Mouse (Mus musculus) kidney, adult 11 months (tissue): ENCODE measurements around the gene 2700049A03Rik.

Experiments
- DNase-seq: peaks from one replicate; pipeline ENCODE4 v3.0.0; 2022

2700049A03Rik gene

DNA sequence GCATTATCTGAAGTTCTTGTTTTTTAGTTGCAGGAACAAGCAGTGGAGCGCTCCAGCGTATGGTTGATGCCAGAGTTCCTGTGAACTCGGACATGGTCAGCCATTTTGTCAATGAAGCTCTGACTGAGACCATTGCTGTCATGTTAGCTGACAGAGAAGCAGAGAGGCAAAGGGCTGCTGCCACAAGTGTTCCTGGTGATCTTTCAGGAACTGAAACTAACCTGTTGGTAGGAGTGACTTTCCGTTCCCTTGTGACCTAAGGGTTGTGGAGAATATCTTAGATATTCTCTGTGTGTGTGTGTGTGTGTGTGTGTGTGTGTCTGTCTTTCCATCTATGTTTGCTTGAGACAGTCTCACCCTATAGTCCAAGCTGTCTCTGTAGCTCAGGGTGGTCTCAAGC is 47.7 kb downstream of the 2700049A03Rik start:
- no peak for DNase-seq

DNA sequence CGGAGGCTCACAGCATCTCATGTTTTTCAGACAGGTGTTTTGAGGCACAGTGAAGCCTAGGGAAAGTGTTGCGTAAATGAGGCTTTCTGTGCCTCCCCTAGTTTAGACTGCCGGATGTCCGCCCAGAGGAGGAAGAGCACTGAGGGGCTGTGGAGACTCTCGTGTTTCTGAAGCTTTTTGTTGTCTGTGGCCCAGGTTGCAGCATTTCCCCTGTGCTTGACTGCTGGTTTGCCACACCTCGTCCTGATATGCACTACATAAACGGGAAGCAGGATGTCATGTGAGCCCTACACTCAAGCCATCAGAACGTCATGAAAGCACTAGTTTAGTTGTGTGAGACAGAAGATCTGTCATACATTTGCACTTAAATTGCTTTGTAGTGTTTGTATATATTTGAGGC is 56.1 kb downstream of the 2700049A03Rik start:
- DNase-seq: no peak

DNA sequence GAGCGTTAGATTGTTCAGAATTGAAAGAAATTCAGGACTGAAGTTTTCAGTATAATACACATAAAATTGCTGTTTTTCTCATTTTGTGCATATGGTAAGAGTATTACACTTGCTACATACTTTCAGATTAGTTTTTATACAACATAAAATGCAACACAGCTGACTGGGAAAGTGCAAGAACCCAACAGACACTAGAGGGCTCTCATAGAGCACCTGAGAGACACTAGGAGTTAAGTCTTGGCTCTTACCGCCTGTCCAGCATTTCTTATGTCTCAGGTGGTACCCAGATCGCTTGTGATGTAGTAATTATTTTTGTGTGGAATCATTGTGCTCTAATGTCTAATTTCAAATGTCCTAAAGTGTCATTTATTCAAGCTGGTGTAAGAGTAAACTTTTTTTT is 61.0 kb downstream of the 2700049A03Rik start:
- no peak for DNase-seq

DNA sequence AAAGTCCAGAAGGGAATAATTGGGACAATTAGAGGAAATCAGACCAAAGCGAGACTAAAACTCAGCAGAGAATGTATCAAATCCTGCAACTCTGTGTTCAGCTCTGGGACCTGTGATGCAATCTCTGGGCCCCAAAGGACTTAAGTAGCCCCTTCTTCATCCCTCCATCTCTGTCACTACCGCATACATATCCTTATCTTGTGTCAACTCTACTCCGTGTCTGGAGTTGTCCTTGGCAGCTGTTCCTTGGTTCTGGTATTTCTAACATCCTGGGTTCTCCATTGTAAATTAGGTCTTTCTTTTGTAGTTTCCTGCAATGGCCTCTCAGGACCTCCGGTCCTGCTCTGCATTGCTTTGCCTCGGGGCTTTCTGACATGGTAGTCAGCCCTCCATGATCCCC is 65.1 kb downstream of the 2700049A03Rik start:
- no peak for DNase-seq

DNA sequence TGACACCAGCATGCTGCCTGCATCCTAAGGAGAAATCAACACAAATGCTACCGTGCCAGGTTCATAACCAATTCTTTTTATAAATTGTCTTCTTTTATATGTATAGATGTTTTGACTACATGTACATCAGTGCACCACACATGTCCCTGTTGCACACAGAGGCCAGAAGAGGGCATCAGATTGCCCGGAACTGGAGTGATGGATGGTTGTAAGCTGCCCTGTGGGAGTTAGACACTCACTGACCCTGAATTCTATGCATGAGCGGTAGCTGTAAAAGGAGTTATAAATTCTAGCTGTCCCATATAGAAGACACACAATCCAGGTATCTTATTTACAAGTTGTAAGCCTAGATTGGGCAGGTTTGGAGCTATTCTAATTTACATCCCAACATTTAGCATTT is 67.7 kb downstream of the 2700049A03Rik start:
- DNase-seq: no peak

DNA sequence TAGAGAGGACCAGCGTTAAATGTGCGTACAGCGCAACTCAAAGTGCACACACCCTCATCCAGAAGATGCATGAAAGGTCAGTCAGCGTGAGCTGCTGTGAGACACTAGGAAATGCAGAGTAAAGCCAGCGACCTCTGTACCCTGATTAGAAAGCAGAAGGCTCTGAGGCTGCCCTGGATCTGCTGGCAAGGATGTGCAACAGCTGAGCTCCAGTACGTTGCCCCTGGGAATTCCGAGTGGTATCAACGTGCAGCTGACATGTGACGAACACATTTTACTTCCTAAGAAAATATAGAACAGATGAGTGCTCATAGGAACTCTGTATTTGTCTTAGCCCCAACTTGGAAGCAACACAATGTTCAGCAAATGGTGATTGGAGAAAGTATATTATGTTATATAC is 80.5 kb downstream of the 2700049A03Rik start:
- DNase-seq: peak; percentile 9

DNA sequence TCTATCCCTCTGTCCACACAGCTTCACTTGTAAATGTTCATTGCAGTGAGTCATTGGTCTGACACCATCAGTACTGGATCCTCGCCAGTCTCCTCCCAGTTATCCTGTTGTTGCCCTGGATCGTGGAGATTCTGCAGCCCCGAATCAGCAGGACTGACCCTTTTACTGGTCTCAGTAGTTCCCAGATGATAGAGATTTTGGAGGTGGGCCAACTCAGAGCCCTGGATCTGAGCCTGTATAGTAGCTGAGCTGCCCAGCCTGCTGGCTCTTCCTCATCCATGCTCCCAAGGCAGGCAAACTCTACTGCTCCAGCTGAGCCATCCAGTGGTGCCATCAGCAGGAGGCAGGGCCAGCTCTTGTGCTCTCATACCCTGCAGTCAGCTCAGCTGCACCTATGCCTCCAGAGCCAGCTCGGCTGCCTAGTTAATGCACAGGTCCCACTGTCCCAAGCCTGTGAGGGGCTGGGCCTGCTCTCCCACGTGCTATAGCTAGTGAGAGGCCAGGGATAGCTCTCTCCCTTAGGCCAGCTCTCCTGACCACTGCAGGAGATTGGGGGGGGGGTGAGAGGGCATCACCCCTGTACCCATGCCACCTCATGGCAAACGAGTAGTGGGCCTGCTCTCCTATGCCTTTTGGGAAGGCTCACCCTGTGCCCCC is 81.3 kb downstream of the 2700049A03Rik start:
- DNase-seq: no peak

DNA sequence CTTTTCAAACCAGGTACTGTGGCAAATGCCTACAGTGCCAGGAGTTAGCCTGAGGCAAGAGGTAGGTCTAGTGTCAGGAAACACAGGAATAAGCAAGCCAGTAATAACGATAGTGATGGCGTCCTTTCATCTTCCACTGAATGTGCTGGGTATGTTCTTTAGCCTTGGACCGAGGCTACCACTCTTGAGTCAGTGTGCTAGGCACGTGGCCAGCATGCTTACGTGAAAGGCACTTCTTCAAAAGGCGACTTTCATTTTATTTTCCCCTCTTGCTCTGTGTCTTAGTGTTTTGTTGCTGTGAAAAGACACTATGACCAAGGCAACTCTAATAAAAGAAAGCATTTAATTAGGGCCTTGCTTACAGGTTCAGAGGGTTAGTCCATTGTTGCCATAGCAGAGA is 86.1 kb downstream of the 2700049A03Rik start:
- no peak for DNase-seq

DNA sequence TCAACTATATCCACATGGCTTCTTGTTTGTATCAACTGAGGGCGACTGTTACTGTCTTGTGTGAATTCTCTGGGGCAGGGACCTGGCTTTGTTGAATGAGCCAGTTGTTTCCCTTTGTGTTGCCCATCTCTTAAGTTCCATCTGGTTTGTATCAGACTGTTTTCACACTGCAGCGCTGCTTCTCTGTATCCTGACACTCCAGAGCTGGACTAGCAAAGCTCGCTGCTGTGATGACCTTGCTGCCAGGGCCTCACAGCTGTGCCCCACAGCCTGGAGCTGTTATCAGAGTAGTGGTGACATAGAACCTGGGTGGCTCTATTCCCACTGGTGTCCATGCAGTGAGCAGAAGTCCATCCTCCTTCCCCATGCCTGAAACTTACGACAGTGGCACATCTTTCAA is 91.1 kb downstream of the 2700049A03Rik start:
- DNase-seq: no peak

DNA sequence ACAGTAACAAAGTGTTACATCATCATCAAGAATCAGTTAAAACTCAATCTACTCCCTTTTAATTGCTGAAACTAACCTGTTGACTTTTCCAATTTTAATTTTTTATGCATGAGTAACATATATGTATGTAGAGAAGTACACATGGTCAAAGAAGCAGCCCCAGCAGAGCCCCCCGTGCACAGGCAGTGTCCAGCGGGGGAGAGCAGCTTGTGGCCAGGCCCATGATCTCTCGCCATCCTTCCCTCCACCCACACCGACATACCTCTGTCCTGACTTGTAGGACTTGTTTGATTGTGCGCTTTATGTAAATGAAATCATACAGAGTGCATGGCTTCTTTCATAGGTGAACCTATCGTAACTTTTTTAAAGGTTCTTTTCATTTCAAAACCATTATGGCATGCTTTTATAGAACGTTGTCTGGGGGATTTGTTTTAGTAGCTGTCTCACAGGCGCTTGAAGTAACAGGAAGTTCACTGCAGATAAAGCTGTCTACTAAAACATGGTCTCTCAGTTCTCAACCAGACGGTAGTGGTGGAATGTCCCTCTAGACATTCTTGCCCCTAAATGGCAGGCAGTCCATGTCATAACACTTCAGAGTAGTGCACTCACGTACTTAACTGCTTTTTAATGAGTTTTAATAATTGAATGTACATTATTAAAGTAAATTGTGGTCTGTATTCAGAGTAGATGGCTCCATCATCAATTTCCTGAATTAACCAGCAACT is 92.4 kb downstream of the 2700049A03Rik start:
- DNase-seq: no peak

DNA sequence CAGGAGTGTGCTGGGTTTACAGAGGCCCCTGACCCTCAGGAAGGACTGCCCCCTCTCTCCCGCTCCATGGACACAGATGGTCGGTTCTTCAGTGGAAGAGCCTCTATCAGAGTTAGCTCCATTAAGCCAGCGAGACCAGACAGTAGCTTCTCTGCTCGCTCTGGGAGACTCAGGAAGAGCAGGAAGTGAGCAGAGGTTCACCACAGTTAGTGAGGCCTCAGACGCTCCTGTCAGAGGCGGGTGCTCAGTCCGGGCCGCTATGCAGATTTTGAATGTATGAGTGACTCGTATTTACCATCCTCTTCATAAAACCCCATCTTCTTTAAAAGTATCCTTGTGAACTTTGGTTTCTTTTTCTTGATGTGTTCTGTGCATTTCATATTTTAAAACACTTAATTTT is 94.9 kb downstream of the 2700049A03Rik start:
- DNase-seq: no peak

DNA sequence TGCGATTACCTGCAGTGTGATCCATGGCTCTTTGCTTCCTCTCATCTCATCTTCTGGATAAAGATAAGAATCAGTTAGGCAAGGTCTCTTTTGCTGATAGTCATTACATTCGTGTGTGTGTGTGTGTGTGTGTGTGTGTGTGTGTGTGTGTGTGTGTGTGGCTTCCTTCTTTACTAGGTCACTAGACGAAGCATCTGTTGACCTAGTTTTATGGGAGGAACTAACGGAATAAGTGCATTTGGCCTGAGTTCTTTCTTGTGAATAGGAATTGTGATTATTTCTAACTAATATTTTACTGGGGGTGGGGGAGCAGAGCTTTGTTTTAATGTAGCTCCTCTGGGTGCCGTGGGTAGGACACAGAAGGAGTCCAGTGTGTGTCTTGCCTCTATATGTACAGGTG is 96.8 kb downstream of the 2700049A03Rik start:
- no peak for DNase-seq

DNA sequence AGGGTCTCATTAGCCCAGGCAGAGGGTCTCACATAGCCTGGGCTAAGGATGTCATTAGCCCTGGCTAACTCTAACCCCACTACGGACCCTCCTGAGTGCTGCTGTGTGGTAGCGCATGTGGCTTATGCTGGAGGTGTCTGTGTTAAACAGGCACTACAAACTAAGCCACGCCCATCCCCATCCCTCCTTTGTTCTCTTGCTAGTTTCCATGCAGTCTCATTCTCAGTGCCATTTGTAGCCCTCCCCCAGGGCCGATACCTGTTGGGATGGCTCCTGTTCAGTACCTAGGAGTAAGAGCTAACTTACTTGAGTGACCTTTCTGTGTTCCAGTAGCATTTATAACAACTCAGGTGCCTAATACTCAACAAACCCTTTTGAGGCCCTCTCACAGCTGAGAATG is 100.4 kb downstream of the 2700049A03Rik start:
- no peak for DNase-seq

DNA sequence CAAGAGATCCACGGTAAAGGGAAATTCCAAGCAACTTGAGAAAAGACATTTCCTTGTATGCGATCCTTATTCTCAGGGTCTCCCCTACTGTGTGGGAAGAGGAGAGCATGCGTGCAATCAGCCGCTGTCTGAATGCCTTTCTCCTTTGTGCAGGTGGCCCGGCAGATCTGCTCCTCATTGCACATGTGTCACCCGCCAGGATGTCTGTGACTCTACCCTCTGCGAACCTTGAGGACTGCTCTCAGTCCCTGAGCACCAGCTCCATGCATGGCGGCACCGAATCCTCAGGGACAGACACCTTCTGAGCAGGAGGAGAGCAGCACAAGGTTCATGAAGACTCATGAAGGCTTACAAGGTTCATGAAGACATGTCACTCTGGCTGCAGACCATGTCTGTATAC is 106.1 kb downstream of the 2700049A03Rik start:
- no peak for DNase-seq

DNA sequence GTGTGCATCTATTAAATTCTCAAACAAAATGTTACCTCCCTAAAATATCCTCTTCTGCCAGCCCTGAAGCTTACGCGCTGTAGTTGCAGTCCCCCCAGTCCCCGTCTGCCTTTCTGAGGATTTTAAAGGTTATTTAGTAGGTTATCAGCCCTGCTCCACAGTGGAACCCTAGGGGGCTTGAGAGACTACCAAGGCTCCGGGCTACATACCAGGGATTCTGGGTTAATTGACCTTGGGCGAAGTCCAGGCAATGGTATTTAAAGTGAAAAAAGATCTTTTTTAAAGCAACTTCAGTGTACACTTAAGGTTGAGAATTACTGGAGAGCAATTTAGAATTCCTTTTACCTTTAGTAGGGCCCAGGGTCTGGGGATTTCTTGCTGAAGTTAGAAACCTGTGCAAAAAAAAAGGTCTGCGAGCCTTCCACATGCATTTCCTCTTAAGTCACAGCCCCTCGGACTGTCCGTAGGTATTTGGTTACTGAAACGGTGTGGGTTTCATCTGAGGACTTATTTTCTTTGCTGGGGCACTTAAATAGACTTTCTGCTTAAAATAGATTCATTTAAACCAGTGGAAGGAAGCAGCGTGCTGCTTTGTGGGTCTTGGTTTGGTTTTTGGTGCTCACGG is 108.2 kb downstream of the 2700049A03Rik start:
- no peak for DNase-seq

DNA sequence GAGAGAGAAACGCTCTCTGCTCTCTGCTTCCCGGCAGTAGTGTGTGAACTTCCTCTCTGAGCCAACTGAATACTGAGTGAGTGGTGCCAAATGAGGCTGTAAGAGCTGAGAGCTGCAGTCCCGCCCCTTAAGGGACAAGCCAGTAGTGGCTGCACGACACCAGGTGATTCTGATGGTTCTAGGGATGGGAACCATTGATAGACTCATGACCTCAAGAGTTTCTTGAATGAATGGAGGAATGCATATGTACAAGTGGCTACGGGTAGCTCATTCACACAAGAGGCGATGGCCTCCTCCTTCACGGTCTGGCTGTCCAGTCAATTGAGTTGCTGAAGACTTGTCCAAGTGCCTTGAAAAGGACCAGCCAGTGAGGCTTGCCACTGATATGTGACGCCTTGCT is 110.5 kb downstream of the 2700049A03Rik start:
- no peak for DNase-seq

DNA sequence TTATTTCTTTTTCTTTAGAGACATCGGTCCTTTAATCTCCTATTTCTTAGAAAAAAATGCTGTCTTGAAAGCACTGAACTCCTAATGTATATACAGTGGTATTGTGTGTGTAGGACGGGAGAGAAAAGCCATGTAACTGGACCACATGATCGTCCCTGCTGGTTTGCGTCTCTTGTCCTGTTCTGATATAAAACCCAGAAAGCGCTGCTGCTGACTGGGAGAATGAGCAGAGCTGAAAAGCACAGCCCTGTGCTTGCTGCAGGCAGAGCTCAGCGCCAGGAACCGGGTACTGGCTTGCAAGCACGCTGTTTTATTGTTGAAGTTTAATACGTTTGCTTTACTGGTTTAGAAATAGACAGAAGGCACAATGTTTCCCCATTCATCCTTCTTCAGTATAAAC is 112.7 kb downstream of the 2700049A03Rik start:
- no peak for DNase-seq

DNA sequence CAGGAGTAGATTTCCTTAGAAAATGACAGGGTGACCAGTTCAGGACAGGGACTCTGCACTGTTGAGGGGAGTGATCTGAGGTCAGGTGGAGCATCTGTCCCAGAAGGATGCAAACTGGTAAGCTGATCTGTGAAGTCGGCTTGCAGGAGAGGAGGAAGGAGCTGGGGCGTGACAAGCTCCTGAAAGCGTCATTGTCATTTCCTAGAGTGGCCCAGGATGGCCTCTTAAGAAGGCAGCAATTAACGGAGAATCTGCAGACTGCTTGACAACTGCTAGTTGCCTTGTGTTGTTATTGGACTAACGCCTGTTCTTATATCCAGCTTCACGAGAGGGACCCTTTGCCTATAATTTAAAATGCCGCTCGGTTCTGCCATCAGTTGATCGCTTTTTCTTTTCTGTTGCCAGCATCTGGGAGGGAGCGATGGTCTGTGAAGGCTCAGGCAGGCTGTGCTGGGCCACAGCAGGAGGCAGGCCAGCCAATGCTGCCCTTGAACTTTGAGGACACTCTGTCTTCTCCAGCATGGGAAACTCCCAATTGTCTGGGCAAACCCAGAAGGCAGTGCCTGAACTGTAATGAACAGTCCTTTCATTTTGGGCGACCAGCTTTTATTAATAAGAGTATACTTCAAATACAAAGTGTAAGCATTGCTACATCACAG is 116.0 kb downstream of the 2700049A03Rik start:
- no peak for DNase-seq

DNA sequence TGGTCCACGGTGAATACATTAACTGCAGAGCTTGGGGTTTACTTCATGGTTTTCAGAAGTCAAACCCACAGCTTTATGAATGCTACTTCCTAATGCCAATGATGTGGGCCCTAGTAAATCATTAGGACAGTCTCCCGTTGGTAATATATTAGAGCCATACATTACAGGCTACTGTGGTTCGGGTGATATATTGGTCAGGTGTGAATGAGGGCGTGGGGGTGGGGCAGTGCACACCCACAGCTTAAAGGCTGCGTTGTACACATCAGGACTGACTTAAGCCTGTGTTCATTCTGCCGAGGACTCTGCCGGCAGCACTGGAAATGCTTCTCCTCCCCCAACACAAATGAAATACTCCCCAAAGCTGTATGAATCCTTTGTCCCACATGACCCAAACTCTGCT is 118.1 kb downstream of the 2700049A03Rik start:
- no peak for DNase-seq

DNA sequence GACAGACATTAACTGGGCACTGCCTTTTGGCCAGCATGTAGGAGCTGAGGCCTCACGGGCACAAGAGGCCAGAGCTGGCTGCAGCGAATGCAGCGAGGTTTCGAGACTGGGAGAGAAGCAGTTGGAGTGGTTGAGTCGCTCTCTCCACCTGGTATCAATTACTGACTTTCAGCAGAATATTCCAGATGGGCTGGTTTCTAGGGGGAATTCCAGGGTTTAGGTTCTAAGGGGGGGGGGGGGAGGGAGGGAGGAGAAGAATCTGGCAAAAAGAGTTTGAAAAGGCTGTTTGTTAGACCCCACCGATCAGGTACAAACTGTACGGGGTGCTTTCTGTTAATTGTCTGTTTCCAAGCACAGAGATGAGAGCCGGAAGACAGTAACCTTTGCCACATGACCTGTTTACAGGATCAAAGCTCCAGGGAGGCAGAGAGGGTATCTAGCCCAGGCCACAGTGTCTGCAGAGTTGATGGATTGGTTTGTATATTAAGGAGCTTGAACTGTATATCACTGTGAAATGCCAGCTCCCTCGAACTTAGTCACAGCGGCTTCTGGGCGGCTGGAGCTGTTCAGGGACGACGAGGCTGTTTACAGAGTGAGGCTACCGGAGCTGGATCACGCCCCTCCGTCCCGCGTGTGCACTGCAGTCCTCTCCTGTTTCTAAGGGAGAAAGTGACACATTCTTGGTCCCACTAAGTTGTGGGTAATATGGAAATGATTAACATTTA is 121.7 kb downstream of the 2700049A03Rik start:
- DNase-seq: no peak

DNA sequence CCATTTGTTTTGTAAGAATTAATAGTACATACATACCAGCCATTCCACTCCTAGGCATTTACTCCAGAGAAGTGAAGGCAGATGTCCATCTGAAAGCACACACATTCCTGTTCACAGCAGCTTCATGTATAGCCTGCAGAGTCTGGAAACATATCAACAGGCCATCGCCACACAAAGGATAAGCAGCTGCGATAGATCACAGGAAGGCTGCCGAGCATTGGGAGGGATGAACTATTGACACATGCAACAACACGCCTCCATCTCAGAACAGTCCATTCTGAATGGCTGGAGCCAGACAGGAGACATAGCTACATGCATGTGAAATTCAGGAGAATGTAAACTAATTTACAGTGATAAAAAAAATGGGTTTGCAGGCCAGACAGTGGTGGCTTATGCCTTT is 127.6 kb downstream of the 2700049A03Rik start:
- no peak for DNase-seq

DNA sequence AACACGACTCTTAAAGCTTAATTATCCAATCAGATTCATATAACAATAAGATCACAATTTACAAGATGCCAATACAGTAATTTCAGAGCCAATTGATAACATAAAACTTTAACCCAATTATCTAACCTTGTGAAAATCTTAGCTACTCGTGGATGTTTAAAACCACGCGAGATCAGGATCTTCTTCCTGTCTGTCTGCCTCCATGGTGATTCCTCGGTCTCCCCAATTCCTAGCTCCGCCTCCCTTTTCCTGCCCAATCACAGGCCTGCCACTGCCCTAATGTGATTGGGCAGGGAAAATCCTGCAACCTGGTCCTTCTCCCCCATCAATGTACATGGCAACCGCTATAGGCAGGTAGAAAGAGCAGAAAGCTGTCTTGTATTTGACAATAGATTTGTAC is 132.7 kb downstream of the 2700049A03Rik start:
- no peak for DNase-seq

DNA sequence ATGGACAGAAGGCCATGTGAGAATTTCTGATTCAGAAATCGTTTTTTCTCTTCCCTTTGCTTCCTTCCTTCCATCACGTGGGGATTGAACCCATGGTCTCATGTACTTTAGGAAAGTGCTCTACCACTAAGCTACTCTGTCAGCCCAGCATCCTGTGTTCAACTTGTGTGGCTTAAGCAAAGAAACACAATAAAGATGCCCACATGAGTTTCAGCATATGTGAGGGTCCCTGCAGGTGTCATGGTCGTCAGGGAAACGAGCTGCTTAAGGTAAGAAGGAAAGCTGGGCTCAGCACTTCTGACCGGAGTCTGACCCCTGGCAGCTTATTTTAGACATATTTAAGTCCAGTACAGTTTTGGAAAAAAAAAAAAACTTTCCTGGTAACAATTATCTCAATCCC is 134.5 kb downstream of the 2700049A03Rik start:
- no peak for DNase-seq
